Mouse (Mus musculus): ENCODE measurements around the gene Gm37240.

DNA sequence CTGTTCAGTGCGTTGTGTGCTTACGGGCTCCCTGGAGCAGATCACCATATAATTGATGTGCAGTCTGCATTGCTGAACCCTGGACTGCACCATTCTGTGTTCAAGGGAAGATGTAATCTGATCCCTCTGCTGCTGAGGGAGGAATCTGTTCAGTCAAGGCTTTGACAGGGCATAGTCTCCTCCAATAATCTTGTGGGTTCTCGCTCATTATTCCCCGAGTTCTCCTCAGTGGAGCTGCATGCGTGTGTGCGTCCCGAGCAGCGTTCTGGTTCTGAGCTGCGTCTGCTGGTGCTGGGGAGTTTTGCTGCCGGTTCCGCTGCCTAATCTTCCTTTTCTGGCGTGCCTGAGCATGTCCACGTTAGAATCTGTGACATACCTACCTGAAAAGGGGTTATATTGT lies 935.2 kb downstream of the Gm37240 start:
- TF ChIP-seq CTCF (IDR thresholded peaks at IDR 0.05; ENCODE audit: low read depth, low read length) (no peak), POLR2A (IDR thresholded peaks at IDR 0.05; ENCODE audit: borderline replicate concordance, low read depth, low read length) (no peak)

All from bone marrow macrophage, adult 2 months (primary cell).